Comparison of ENCODE assay signal across 8 mouse cellular contexts in genomic region chr8:120294982-120295870, GRCm38 (mm10).
DNase-seq lines count a peak whose midpoint lies in the region; ATAC-seq lines count a peak whose summit lies in the region.

No protein-coding gene starts in this region.

- no peaks in the 10 kb centered on the region for H3K36me3 ChIP-seq in heart, embryonic 13.5 days
- no peaks in the 10 kb centered on the region for H3K36me3 ChIP-seq in intestine, embryonic 16.5 days (ENCODE audit: control insufficient read depth, insufficient read depth, low read length)
- no peaks in the 10 kb centered on the region for H3K36me3 ChIP-seq in midbrain, embryonic 14.5 days (ENCODE audit: control insufficient read depth, insufficient read depth, low read length)

- WGBS in heart, embryonic 13.5 days, result 34% methylated on average over 17 of the region's 17 CpGs
- 35% methylated on average over 15 of the region's 17 CpGs for WGBS in intestine, embryonic 16.5 days
- WGBS in midbrain, embryonic 14.5 days, result 14% methylated on average over 17 of the region's 17 CpGs

- no peak for DNase-seq in heart, adult 9 months (ENCODE audit: low spot score in 2 of 2)
- peak; percentile 81 for DNase-seq in embryo, embryonic 10.5 days (ENCODE audit: low spot score)
- DNase-seq in midbrain, embryonic 14.5 days, result peak; percentile 81
- no peak for DNase-seq in cerebellum, adult 11-12 months
- no peak for DNase-seq in B cell, adult 2 months
- no peak for DNase-seq in spleen, adult 18-20 months

- ATAC-seq in heart, embryonic 13.5 days (ENCODE audit: extremely low read depth, insufficient number of reproducible peaks, low FRiP score, low TSS enrichment), result peak; percentile 21; the same call in 1 of the 2 replicates
- peak; percentile 57 for ATAC-seq in intestine, embryonic 16.5 days
- peak; percentile 21; the same call in 1 of the 2 replicates for ATAC-seq in midbrain, embryonic 14.5 days (ENCODE audit: low FRiP score, low TSS enrichment)

- H3K4me2 ChIP-seq in heart, embryonic 13.5 days, result peak overlapping the region; percentile 47
- peak overlapping the region; percentile 24 for H3K4me2 ChIP-seq in intestine, embryonic 16.5 days (ENCODE audit: low read depth, low read length)
- 0 out of 2 replicates have a peak overlapping the region, but pooled peaks have one; percentile 21 for H3K4me2 ChIP-seq in midbrain, embryonic 14.5 days (ENCODE audit: low read length)

- H3K27me3 ChIP-seq in heart, embryonic 13.5 days (replicated peaks), result no peaks in the 10 kb centered on the region
- H3K27me3 ChIP-seq in intestine, embryonic 16.5 days (replicated peaks; ENCODE audit: control insufficient read depth, insufficient read depth, low read length), result no peaks in the 10 kb centered on the region
- no peaks in the 10 kb centered on the region for H3K27me3 ChIP-seq in midbrain, embryonic 14.5 days (ENCODE audit: control insufficient read depth, insufficient read depth, low read length)

- peak overlapping the region; percentile 71 for H3K9ac ChIP-seq in heart, embryonic 13.5 days
- H3K9ac ChIP-seq in intestine, embryonic 16.5 days (ENCODE audit: low read depth, low read length), result peak overlapping the region; percentile 50; the same call in 1 of the 2 replicates
- H3K9ac ChIP-seq in midbrain, embryonic 14.5 days (replicated peaks; ENCODE audit: low read length), result no peak overlapping the region

- no peak overlapping the region; the same call in 1 of the 2 replicates for H3K4me3 ChIP-seq in heart, embryonic 13.5 days
- H3K4me3 ChIP-seq in intestine, embryonic 16.5 days (ENCODE audit: low read length), result no peak overlapping the region
- no peak overlapping the region for H3K4me3 ChIP-seq in midbrain, embryonic 14.5 days (replicated peaks; ENCODE audit: low read depth, low read length)

- H3K9me3 ChIP-seq in heart, embryonic 13.5 days, result no peaks in the 10 kb centered on the region
- no peaks in the 10 kb centered on the region for H3K9me3 ChIP-seq in intestine, embryonic 16.5 days (ENCODE audit: control insufficient read depth, low read length)
- H3K9me3 ChIP-seq in midbrain, embryonic 14.5 days (ENCODE audit: control insufficient read depth, low read length), result no peaks in the 10 kb centered on the region

- H3K4me1 ChIP-seq in heart, embryonic 13.5 days, result peaks cover 84% of the 10 kb centered on the region
- peaks cover 49% of the 10 kb centered on the region for H3K4me1 ChIP-seq in intestine, embryonic 16.5 days (ENCODE audit: control insufficient read depth, insufficient read depth, low read length)
- peaks cover 88% of the 10 kb centered on the region for H3K4me1 ChIP-seq in midbrain, embryonic 14.5 days (ENCODE audit: control insufficient read depth, insufficient read depth, low read length)

- peak overlapping the region; percentile 75 for H3K27ac ChIP-seq in heart, embryonic 13.5 days (replicated peaks)
- H3K27ac ChIP-seq in intestine, embryonic 16.5 days (ENCODE audit: low read length), result peak overlapping the region; percentile 65
- H3K27ac ChIP-seq in midbrain, embryonic 14.5 days (replicated peaks; ENCODE audit: low read depth, low read length), result peak overlapping the region; percentile 86

Comparison
In these comparisons a context has a peak if more than half of its experiments do, and no peak if none do; other contexts are left out.
1. DNase-seq: peak in embryo, embryonic 10.5 days (single experiment) and midbrain, embryonic 14.5 days (single experiment); none in heart, adult 9 months (0 of 2), cerebellum, adult 11-12 months (single experiment), B cell, adult 2 months (0 of 2) and spleen, adult 18-20 months (0 of 2).
2. Peak in every context shown above with its lines, with median percentiles within 50 percentile points of each other: ATAC-seq, H3K27ac ChIP-seq and H3K4me2 ChIP-seq.